Mouse (Mus musculus): ENCODE results near the gene Hpn. TPM values are rescaled to one million over a fixed set of nuclear protein-coding genes. Genes with fewer than 3 reads are reported as not detected.

Hpn gene
- polyA plus RNA-seq, 1 experiment = 0.16 TPM

DNA sequence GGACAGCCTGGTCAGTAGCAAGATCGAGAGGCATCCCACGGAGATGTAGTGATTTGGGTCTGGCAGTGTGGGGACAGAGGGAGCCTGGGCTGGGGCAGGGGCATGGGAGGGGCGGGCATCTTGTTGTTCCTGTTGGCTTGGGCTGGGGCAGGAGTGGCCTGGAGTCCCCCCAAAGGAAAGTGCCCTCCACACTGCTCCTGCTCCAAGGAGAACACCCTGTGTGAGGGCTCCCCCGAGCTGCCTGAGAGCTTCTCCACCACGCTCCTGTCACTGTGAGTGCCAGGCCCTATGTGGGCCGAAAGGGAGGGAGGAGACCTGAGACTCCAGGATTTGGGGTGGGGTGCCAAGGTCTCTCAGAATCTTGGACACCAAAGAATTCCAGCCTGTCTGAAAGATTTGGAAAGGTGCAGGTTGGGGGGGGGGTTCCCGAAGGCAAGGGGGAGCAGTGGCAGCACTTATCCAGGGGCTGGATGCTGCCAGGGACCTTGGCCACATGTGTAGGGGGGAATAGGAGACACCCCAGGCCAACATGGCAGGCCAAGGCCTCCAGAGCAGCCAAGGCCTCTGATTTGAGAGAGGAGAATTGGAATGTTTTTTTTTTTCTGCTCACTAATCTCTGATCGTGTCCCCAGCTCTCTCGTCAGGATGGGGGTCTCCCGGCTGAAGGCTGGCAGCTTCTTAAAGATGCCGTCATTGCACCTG lies 55.0 kb downstream of the Hpn start:
- no peak for TF ChIP-seq GATA1 (IDR thresholded peaks at IDR 0.05; ENCODE audit: low read length)

DNA sequence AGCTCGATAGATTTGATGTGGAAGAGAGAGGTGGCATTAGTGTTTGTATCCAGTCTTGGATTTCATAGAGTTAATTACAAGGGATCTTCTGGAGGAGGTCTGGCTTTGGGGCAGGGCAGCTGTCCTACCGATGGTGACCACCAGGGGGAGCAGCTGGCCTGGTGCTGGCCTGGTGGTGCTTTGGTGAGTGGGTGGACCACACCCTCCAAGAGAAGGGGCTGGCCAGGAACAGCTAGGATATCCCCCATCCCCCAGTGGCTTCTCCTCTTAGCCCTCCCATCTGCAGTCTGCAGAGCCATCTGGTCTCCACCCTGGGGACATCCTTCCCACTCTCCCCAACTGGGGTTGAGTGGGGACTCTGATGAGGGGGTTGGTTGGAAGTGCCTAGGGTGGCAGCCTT lies 56.0 kb downstream of the Hpn start, which contains the start of gene Lgi4:
Gene Lgi4, plus strand, starts transcription at position 235 of the 400 bp plus-strand sequence.
- no peak for TF ChIP-seq GATA1 (IDR thresholded peaks at IDR 0.05; ENCODE audit: low read length)

GRCm38 (mm10) chr7:31058211-31058610 lies 56.9 kb downstream of the Hpn start:
- no peak for TF ChIP-seq GATA1 (IDR thresholded peaks at IDR 0.05; ENCODE audit: low read length)

DNA sequence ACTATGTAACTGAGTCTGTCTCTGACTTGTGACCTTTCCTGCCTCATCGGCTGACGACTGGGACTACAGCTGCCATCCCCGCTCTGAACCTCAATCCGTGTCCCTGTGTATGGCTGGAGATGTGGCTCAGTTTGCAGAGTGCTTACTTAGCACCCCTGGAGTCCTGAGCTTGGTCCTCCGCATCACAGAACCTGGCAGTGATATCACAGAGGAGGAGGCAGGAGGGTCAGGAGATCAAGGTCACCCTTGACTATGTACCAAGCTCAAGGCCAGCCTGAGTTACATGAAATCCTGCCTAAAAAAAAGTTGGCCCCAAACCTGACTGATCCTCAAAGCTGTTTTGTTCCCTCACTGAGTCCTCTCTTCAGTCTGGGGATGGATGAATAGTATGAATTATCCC lies 57.4 kb downstream of the Hpn start:
- no peak for TF ChIP-seq GATA1 (IDR thresholded peaks at IDR 0.05; ENCODE audit: low read length)

DNA sequence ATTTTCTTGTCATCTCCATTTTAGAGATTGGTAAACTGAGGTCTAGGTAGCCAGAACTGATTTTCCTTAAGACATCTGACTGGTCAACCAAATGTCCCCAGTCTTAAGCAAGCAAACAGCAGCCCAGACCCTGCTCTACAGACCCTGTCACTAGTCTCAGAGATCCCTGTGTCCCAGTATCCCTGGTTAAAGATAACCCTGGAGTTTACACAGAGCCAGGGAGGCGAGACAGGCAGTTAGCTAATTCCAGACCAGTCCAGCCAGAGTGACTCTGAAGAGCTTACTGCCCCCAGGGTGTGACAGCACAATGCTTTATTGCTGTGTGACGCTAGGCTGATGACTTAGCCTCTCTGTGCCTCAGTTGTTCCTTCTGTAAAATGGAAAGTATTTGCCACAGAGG lies 58.0 kb downstream of the Hpn start, which contains the start of gene Fxyd1:
Gene Fxyd1, minus strand, starts transcription at position 129 of the 400 bp plus-strand sequence.
- TF ChIP-seq GATA1 (IDR thresholded peaks at IDR 0.05; ENCODE audit: low read length) = no peak

DNA sequence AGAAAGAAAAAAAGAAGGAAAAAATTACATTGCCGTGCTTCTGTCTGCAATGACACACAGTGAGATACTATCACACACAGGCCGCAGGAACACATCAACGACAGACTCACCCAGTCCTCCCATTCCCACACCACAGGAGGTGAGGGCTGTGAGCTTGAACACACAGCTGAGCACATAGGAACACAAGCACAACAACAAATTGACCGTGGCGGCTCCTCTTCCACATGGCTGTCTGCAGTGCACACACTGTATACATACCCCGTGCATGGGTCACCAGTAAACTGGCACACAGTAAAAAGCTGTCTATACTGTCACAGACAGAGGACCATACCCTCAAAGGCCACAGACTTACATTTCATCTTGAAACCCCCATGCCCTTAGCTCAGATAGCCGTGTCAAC lies 58.6 kb downstream of the Hpn start:
- TF ChIP-seq GATA1 (IDR thresholded peaks at IDR 0.05; ENCODE audit: low read length) = no peak

- no peak for TF ChIP-seq GATA1 (IDR thresholded peaks at IDR 0.05; ENCODE audit: low read length)
These were observed 59.2 kb downstream of the Hpn start for GRCm38 (mm10) chr7:31055883-31056282.

DNA sequence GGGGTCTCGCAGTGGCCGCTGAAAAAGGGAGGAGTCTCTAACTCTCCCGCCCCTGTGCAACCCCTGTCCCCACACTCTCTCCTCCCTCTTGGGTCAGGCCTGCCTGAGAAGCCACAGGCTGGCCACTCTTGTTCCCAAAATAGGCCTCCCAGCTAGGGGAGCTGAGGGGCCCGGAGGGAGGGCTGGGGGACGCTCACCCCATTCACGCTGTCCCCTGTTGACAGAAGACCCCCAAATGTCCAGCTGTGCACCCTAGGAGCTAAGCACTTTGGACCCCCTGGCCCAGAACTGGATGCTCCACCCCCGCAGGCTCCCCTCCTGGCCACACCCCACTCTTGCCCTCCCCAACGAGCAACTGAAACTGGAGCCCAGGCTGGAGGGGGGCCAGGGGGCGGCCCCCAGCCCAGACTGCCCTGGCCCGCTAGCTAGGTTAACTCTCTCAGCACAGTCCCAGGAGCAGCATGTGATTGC lies 59.7 kb downstream of the Hpn start:
- TF ChIP-seq GATA1 (IDR thresholded peaks at IDR 0.05; ENCODE audit: low read length) = no peak

DNA sequence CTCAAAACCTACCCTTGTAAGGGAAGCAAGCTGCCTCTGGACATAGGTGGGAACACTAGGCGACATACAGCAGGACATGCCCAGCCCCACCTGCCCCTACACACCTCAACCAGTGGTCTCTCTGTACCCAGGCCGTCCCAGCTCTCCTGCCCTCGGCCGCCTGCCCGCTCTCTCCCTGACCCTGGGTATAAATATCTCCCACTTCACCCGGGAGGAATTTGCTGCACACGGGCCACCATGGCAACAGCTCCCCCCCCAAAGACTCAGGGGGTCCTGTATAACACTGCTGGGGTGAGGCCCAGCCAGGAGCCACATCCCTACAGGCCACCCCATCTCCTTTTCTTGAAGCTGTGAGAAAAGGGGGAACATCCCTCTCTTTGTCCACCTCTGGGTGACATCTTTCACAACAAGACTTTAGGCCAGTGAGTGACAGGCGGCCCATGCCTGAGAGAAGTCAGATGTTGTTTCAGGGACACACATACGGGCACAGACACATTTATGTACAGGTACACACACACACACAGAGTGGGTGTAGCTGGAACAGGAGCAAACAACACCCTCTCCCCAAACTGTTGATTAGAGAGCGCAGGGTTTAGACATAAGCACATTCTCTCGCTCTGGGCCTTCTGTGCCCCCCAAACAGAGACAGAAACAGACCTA lies 60.3 kb downstream of the Hpn start:
- TF ChIP-seq GATA1 (IDR thresholded peaks at IDR 0.05; ENCODE audit: low read length) = no peak

DNA sequence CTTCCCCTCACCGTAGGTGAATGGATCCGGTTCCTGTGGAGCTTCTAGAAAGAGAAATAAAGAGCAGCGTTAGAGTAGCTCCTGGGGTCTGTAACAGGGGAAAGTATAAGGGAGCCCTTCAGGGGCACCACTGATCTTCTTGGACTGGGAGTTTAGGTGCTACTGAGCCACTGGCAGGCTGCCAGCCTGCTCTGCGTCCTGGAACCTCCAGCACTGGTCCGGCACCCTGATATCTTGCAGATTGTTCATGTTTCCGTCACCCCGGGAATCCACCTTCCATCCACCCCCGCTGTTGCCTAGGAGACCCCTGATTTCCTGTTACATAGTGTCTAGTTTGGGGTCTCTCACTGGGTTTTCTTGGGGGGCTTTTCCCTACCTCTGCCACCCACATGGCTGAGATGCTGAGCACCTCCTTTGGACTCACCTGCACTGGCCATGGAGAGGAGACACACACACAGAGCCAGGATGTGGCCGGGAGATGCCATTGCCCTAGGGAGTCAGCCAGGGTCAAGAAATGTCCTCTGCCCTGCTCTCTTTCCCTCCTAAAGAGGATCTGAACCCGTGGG lies 61.1 kb downstream of the Hpn start:
- TF ChIP-seq GATA1 (IDR thresholded peaks at IDR 0.05; ENCODE audit: low read length) = no peak

DNA sequence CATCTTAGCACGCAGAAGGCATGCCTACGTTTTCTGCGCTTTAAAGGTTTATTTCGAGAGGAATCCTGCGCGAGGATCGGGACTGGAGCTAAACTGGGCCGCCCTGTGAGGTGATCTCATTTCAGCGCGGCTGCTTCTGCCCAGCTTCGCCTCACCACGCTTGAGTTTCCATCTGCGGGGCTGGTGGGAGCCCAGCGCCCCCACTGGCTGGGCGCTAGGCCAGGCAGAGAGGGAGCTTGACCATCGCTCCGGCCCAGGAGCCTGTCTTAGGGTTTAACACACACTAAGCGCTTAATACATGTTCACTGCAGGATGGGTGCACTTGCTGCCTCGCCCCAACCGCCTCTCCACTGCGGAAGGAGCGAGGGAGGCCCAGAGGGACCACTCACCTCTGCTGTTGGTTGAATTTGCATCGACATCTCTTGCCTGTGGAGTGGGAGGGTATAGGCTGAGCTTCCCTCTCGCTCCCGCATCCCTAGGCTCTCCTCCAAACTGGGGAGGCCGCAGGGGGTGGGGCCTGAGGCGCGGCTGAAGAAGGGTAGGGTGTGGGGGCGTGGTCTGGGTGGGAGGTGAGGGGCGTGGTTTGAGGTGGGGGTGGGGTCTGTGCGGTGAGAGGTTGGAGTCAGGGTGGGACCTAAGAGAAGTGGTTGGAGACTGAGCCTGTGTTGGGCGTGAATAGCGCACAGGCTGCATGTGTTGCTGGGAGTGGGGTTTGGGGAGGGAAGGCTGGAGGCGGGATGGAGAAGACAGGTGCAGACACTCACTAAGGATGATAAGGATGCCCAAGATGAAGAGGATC lies 62.3 kb downstream of the Hpn start:
- no peak for TF ChIP-seq GATA1 (IDR thresholded peaks at IDR 0.05; ENCODE audit: low read length)

- TF ChIP-seq GATA1 (IDR thresholded peaks at IDR 0.05; ENCODE audit: low read length) = no peak
These were observed 62.8 kb downstream of the Hpn start for GRCm38 (mm10) chr7:31052251-31052635.

DNA sequence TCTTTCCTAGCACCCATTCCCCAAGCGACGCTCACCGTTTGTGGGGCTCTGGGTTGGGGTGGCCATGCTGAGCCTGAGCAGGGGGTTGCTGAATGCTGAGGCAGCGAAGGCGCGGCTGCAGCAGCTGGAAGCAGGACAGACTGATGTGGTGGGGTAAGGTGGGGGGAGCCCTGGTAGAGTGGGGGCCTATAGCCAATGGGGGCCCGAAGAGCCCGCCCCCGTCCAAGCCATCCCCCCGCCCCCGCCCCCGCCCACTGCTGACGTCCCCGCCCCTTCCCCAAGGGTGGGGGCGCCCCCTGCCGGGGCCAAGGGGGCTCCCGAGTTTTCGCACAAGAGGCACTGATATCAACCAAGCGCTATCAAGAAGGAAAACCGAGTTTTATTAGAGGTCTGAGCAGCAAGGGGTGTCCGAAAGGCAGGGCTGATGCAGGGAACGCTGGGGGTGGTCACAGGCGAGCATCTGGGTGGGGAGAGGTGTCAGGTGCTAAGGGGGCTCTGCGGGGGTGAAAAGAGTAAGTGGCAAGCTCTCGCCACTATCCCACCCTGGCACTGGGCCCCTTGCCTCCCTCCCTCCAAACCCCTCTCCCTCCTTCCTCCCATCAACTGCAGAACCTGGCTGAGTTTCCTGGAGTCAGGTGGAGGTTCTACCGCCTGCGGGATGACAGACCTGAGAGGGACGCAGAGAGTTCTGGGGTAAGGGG lies 63.6 kb downstream of the Hpn start, which contains the start of gene Fxyd7:
Gene Fxyd7, minus strand, starts transcription at position 147 of the 701 bp plus-strand sequence.
- no peak for TF ChIP-seq GATA1 (IDR thresholded peaks at IDR 0.05; ENCODE audit: low read length)

GRCm38 (mm10) chr7:31050921-31051320 lies 64.2 kb downstream of the Hpn start:
- TF ChIP-seq GATA1 (IDR thresholded peaks at IDR 0.05; ENCODE audit: low read length) = no peak

DNA sequence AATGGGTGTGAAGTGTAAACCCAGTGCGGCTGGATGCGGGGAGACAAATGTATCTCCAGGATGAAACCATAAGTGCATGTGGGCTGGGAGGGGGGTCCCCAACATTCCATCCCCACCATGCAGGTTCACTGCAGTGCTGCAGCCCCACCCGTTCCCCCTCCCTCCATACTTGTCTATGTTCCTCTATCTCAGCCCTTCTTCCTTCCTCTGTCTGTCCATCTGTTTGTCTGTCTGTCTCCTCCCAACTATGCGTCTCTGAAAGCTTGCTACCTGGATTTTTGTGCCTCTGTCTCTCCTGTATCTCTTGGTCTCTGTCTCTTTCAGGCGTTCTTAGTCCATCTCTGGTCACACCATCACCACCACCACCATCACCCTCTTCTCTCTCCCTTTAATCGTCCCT lies 64.6 kb downstream of the Hpn start:
- no peak for TF ChIP-seq GATA1 (IDR thresholded peaks at IDR 0.05; ENCODE audit: low read length)

Data from G1E-ER4 (cell line).